Comparison of ENCODE assay signal across 7 mouse cellular contexts in the genomic region with DNA sequence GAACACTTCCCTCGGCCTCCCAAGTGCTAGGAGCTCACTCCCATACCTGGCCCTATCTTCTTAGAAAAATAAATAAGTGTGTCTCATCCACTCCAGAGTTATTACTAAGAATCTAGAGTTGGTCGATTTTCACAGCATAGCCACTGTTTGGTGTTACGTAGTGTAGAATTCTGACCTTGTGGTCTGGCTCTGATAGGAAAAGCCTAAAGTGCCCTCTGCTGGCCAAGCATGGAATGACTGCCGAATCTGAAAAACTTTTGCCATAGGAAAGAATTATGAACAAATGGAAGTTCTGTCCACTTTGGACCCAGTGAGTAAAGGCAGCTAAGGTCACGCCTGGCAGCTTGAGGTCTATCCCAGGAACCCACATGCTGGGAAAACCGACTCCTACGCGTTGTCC. TPM values are rescaled to one million over a fixed set of nuclear protein-coding genes. Genes with fewer than 3 reads are reported as not detected.
DNase-seq lines count a peak whose midpoint lies in the region.

No protein-coding gene starts in this region.

- peak; percentile 81 for DNase-seq in CD4-positive, CD25-positive, alpha-beta regulatory T cell, adult 2 months (ENCODE audit: low read depth, low spot score)
- peak; percentile 82 for DNase-seq in MN1 (ENCODE audit: low spot score)
- DNase-seq in cerebellum, adult 9-11 months: peak; percentile 69
- DNase-seq in gastrocnemius, postnatal 14 days: peak; percentile 68
- DNase-seq in layer of hippocampus, adult 11-12 months (ENCODE audit: low spot score): peak; percentile 83
- peak; percentile 87 for DNase-seq in lung, postnatal 10 days
- peak; percentile 79 for DNase-seq in right cerebral cortex, postnatal 4 days

- intact Hi-C loops in gastrocnemius, postnatal 14 days (cut with DNase I; ENCODE audit: low total_unique reads): loop anchor here (5.0 kb wide), 1 partner anchor 92 kb away; no protein-coding TSS in a partner anchor

RNA-seq across cellular contexts. Expression of gene Kctd7, which starts 5.3 kb away (rescaled TPM):
- total RNA-seq in gastrocnemius, postnatal 14 days (2021): 1 to 10 TPM; 1.7 to 3.1 TPM

RNA-seq across cellular contexts. Expression of gene Rabgef1, which starts 32.2 kb away (rescaled TPM):
- 10 to 100 TPM; 46.4 to 46.9 TPM for total RNA-seq in gastrocnemius, postnatal 14 days (2021)

Comparison
In these comparisons a context has a peak if more than half of its experiments do, and no peak if none do; other contexts are left out.
1. Peak in every context shown above with its lines: DNase-seq.